Mouse (Mus musculus): ENCODE measurements at regions not wholly inside any gene's neighbourhood (a gene's known extent, or its start where the extent isn't known, plus 50 kb on each side); places are given as distances from the start of the nearest gene placed in this dataset.

- Histone ChIP-seq H3K4me1 (peaks cover 5% of the 10 kb centered on the region; the same call in 1 of the 2 replicates), H3K4me2 (no peak overlapping the region), H3K4me3 (no peak overlapping the region), H3K27ac (no peak overlapping the region), H3K36me3 (no peaks in the 10 kb centered on the region), H3K27me3 (replicated peaks) (no peaks in the 10 kb centered on the region), H3K9me3 (replicated peaks) (no peaks in the 10 kb centered on the region), H3K9ac (no peak overlapping the region)
- 70% methylated on average over 8 of the region's 8 CpGs for WGBS (ENCODE audit: insufficient replicate concordance)
- ATAC-seq: no peak
Measured at GRCm38 (mm10) chr2:21037181-21037580, 68.5 kb upstream of the Arhgap21 start.

DNA sequence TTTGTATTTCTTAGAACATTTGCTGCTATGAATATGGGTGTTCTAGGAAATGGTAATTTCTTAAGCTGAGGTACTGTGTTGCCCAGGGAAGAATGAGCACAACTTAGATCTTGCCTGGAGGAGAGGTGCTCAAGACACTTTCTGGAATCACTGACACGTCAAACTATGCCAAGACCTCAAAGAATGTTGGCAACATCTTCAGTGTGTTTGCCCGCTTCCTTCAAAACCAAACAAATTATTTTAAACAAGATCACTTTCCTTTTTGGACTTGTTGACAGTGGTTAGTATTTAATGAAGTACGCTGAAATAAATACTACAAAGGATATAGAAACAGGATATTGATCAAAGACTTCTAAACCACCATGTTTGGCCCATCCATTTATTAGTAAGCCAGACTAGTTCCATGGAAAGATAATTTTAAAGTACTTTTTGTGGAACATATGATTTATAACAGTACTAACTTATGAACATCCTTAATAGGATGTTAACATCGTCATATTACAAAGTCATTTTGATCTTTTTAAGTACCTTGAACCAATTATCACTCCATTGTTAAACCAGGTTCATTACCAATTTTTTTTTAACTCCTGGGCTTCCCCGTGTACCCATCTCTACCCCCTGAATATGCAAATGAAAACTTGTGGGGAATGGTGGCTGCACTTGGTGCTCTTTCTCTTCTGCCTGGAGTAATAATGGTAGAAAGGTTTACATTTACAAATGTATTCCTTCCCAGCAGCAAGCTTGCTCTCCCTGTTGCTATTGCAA lies 67.4 kb upstream of the Arhgap21 start:
- Histone ChIP-seq H3K9me3 (replicated peaks) (no peaks in the 10 kb centered on the region), H3K27ac (no peak overlapping the region), H3K4me1 (peaks cover 5% of the 10 kb centered on the region; the same call in 1 of the 2 replicates), H3K27me3 (replicated peaks) (no peaks in the 10 kb centered on the region), H3K4me3 (no peak overlapping the region), H3K9ac (no peak overlapping the region), H3K36me3 (no peaks in the 10 kb centered on the region), H3K4me2 (no peak overlapping the region)
- WGBS (ENCODE audit: insufficient replicate concordance): 64% methylated on average over 5 of the region's 5 CpGs
- no peak for ATAC-seq

DNA sequence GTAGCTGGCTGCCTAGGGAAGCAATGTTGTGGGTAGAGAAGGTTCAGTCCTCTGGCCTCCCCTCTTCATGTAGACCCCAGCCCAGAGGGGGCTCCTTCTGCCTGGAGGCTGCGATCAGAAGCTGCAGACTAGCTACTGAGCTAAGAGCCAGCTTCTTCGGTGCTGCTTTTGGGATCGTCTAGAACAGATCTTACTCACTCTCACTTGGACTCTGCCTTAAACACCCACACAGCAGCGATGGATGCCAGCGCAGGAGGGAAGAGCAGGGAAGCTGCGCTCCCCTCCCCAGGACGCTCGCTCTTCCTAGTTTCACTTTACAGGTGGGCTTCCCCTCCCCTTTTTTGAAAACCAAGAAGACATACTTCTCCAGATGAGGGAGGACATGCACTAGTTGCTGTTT lies 66.0 kb upstream of the Arhgap21 start:
- Histone ChIP-seq H3K9ac (no peak overlapping the region), H3K4me3 (peak overlapping the region; percentile 8; the same call in 1 of the 2 replicates), H3K27ac (no peak overlapping the region), H3K9me3 (replicated peaks) (no peaks in the 10 kb centered on the region), H3K27me3 (replicated peaks) (no peaks in the 10 kb centered on the region), H3K4me1 (peaks cover 5% of the 10 kb centered on the region; the same call in 1 of the 2 replicates), H3K36me3 (no peaks in the 10 kb centered on the region), H3K4me2 (peak overlapping the region; percentile 39)
- no peak for ATAC-seq
- WGBS (ENCODE audit: insufficient replicate concordance): 25% methylated on average over 8 of the region's 8 CpGs

- Histone ChIP-seq H3K36me3 (no peaks in the 10 kb centered on the region), H3K27me3 (replicated peaks) (no peaks in the 10 kb centered on the region), H3K9me3 (replicated peaks) (no peaks in the 10 kb centered on the region), H3K27ac (no peak overlapping the region), H3K9ac (no peak overlapping the region), H3K4me2 (no peak overlapping the region), H3K4me3 (no peak overlapping the region), H3K4me1 (peaks cover 5% of the 10 kb centered on the region; the same call in 1 of the 2 replicates)
- no peak for ATAC-seq
- WGBS (ENCODE audit: insufficient replicate concordance): 55% methylated on average over 4 of the region's 4 CpGs
Measured at GRCm38 (mm10) chr2:21030650-21031049, 62.0 kb upstream of the Arhgap21 start.

DNA sequence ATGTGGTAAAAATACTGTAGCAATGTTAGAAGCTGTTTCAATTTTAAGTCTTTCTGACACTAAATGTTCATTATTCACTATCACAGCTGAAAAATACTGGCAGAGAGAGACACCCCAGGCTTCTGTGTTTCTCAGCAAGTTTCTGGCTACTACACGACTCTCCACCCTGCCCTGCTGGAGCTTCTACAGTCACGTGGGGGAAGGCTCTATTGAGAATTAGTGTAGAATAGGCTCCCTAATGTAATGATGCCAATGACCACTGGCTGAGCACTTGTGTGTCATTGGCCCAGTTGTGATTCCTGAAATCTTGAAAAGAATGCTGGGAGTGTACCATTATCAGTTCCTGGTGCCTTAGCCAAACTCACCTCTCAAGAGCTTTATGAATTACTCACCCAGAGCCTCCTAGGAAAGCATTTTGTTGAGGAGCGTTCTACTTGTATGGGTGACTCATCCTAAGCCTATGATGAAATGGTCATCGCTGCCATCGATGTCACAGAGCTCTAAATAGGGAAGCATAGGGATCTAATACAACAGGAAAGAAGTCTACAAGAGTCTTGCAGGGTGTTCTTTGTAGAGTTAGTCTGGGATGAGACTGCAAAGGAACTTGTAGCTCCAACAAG lies 60.8 kb upstream of the Arhgap21 start:
- H3K27ac ChIP-seq: no peak overlapping the region
- H3K4me1 ChIP-seq: peaks cover 2% of the 10 kb centered on the region; the same call in 1 of the 2 replicates
- no peak overlapping the region for H3K4me2 ChIP-seq
- no peak overlapping the region for H3K4me3 ChIP-seq
- no peaks in the 10 kb centered on the region for H3K27me3 ChIP-seq (replicated peaks)
- no peak overlapping the region for H3K9ac ChIP-seq
- no peak for ATAC-seq
- 62% methylated on average over 5 of the region's 5 CpGs for WGBS (ENCODE audit: insufficient replicate concordance)
- H3K9me3 ChIP-seq (replicated peaks): no peaks in the 10 kb centered on the region
- H3K36me3 ChIP-seq: no peaks in the 10 kb centered on the region

- no peak for ATAC-seq
- WGBS (ENCODE audit: insufficient replicate concordance): 46% methylated on average over 2 of the region's 2 CpGs
- no peak overlapping the region for H3K9ac ChIP-seq
Measured at GRCm38 (mm10) chr2:21028605-21029004, 59.9 kb upstream of the Arhgap21 start.

GRCm38 (mm10) chr2:21018535-21018934 lies 49.9 kb upstream of the Arhgap21 start:
- no peak overlapping the region for H3K27ac ChIP-seq
- no peaks in the 10 kb centered on the region for H3K9me3 ChIP-seq (replicated peaks)
- WGBS (ENCODE audit: insufficient replicate concordance): 45% methylated on average over 1 of the region's 1 CpGs
- no peak overlapping the region for H3K9ac ChIP-seq
- H3K36me3 ChIP-seq: no peaks in the 10 kb centered on the region
- ATAC-seq: no peak
- no peaks in the 10 kb centered on the region for H3K4me1 ChIP-seq
- no peaks in the 10 kb centered on the region for H3K27me3 ChIP-seq (replicated peaks)
- no peak overlapping the region for H3K4me2 ChIP-seq
- no peak overlapping the region for H3K4me3 ChIP-seq

More at GRCm38 (mm10) chr2:21028605-21029004, 59.9 kb upstream of the Arhgap21 start:
- Histone ChIP-seq H3K4me1 (no peaks in the 10 kb centered on the region), H3K27ac (no peak overlapping the region), H3K27me3 (replicated peaks) (no peaks in the 10 kb centered on the region), H3K36me3 (no peaks in the 10 kb centered on the region), H3K4me3 (no peak overlapping the region), H3K4me2 (no peak overlapping the region), H3K9me3 (replicated peaks) (no peaks in the 10 kb centered on the region)

Measured in liver, embryonic 12.5 days (tissue).